Mouse (Mus musculus): ENCODE results near the gene March8.
"Not testable (repeated sequence)": the region's sequence is repeated elsewhere in the genome, so short reads cannot be mapped to it uniquely, and the experiment has no call there.

Gene March8
- long read RNA-seq, experiment 1, full-length matches to known transcripts = 3 of 14 reads
- long read RNA-seq, experiment 1, partial matches to known transcripts = 0 of 14 reads
- long read RNA-seq, experiment 1, other reads (novel, unspliced or antisense) = 11 of 14 reads
- long read RNA-seq, experiment 2, full-length matches to known transcripts = 6 of 18 reads
- long read RNA-seq, experiment 2, partial matches to known transcripts = 2 of 18 reads
- long read RNA-seq, experiment 2, other reads (novel, unspliced or antisense) = 10 of 18 reads

- intact Hi-C loops (cut with DNase I) = loop anchor here (5.0 kb wide), 1 partner anchor 69 kb away; no protein-coding TSS in a partner anchor
Measured at GRCm38 (mm10) chr6:116337835-116338501, at the start of gene March8. TSS of gene March8 (plus strand) at chr6:116338024.

DNA sequence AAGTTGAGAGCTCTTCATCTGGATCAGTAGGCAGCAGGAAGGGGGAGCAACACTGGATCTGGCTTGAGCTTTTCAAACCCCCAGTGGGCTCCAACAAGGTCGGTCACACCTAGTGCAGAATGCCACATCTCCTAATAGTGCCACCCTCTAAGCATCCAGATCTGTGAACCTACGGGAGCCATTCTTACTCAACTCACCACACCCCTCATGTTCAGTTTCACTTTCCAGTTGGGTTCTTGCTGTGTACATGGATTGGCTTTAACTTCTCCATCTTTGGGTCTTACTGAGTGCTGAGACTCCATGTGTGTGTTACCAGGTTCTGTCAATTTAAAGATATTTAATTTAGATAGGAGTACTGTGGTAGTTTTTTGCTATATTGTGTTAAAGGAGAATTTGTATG lies 26.4 kb upstream of the March8 start:
- intact Hi-C loops (cut with DNase I) = no loop called here

GRCm38 (mm10) chr6:116319259-116319658 lies 18.6 kb upstream of the March8 start:
- intact Hi-C loops (cut with DNase I) = no loop called here

- intact Hi-C loops (cut with DNase I) = no loop called here
Measured at GRCm38 (mm10) chr6:116326641-116327040, 11.2 kb upstream of the March8 start.

- intact Hi-C loops (cut with DNase I) = no loop called here
Measured at GRCm38 (mm10) chr6:116331396-116331795, 6.4 kb upstream of the March8 start.

GRCm38 (mm10) chr6:116337466-116337834 lies 374 bp upstream of the March8 start:
- intact Hi-C loops (cut with DNase I) = loop anchor here (5.0 kb wide), 1 partner anchor 70 kb away; no protein-coding TSS in a partner anchor

- intact Hi-C loops (cut with DNase I) = loop anchor here (5.0 kb wide), 1 partner anchor 69 kb away; no protein-coding TSS in a partner anchor
Measured at GRCm38 (mm10) chr6:116338520-116338919, 696 bp downstream of the March8 start.

GRCm38 (mm10) chr6:116339088-116339487 lies 1.3 kb downstream of the March8 start:
- intact Hi-C loops (cut with DNase I) = loop anchor here (5.0 kb wide), 1 partner anchor 68 kb away; no protein-coding TSS in a partner anchor

GRCm38 (mm10) chr6:116340521-116340920 lies 2.7 kb downstream of the March8 start:
- intact Hi-C loops (cut with DNase I) = no loop called here

DNA sequence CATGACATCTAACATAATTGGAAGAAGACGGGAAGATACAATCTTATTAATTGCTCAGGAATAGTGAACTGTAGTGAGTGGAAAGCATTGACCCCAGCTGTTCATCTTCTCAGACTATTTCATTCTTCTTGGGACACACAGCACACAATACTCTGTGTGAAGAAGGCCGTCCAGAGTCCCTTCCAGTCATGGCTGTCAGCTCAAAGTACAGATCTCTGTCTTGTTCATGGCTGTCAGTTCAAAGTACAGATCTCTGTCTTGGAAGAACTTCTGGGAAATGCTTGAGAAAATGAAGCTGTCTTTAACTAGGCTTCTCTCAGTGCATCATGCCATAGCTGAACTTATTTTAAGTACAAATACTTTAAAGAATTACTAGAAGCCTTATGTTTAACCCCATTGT lies 10.1 kb downstream of the March8 start:
- intact Hi-C loops (cut with DNase I) = no loop called here

DNA sequence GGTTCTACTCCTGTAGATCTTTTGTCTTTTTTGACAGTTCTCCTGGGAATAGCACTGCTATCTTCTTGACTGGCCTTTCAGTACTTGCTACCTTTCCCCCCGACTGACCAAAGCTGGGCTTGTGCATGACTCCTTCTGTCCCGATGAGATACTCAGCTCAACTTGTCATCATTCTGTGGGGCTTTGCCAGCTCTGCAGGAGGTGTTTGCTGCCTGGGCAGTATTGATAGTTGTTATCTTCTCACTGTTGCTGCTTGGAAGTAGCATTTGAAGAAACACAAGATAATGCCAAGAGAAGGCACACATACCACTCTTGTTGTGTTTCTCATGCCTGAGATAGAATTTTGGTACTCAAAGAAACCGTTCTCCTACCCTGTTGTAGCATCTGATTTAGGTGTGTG lies 12.2 kb downstream of the March8 start:
- intact Hi-C loops (cut with DNase I) = no loop called here

DNA sequence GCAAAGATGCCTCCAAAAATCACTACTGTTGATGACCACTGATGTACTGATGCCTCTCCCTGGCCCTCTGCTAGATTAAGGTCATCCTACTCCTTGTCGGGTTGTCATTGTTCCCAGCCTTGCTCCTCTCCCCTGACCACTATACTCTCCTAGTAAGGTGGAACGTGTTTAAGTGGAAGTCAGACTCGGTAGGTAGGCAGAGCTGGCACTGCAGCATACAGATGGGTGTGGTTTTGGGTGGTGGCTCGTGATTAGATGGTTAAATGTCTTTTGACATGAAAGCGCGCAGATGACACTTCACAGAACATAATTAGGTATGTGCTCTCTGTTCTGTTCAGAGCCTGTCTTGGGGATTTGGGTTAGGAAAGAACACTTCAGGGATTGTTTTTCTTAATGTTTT lies 12.8 kb downstream of the March8 start:
- intact Hi-C loops (cut with DNase I) = no loop called here

DNA sequence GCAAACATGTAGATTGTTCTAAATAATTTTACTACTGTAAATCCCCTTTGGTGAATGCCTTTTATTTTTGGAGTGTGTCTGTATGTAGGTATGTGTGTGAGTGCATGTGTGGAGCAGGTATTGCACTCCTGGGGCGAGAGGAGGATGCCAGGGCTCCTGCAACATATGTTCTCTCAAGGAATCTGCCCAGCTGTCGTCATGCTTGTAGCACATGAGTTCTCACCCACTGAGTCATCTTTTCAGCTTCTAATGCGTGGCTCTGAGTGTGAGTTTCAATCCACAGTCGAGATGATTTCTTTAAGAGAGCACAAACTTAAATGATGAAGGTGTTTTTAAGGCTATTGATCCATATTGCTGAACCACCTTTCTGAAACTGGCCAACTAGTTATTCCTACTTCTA lies 13.7 kb downstream of the March8 start:
- intact Hi-C loops (cut with DNase I) = no loop called here

- intact Hi-C loops (cut with DNase I) = no loop called here
Measured at GRCm38 (mm10) chr6:116353428-116353827, 15.6 kb downstream of the March8 start.

DNA sequence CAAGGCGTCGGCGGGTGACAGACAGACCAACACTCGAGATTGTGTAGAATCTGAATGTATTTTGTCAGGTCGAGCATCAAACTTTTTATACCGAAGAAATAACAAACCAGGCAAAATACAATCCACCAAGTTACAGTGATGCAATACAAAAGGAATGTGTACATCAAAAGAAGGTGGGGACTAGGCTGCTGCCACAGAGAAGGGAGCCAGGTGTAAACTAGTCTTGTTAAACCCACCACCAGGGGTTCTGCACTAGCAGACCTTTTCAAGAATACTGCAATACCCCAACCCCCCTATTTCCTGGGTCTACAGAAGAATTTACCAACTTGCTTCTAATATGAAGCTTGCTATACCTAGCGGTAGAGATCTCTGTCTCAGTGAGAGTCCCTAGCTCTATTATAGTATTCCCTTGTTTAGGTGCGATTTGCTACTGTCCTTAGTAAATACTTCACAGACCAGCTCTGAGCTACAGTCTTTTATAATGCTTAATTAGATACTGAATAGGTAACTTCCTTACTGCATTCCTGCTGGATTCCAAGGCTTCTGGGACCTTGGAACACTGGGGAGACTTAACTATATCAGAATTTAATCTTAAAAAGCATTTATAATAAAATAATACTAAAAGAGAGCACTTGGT lies 18.6 kb downstream of the March8 start:
- intact Hi-C loops (cut with DNase I) = not testable (repeated sequence)

- intact Hi-C loops (cut with DNase I) = no loop called here
Measured at GRCm38 (mm10) chr6:116356948-116357325, 19.1 kb downstream of the March8 start.

DNA sequence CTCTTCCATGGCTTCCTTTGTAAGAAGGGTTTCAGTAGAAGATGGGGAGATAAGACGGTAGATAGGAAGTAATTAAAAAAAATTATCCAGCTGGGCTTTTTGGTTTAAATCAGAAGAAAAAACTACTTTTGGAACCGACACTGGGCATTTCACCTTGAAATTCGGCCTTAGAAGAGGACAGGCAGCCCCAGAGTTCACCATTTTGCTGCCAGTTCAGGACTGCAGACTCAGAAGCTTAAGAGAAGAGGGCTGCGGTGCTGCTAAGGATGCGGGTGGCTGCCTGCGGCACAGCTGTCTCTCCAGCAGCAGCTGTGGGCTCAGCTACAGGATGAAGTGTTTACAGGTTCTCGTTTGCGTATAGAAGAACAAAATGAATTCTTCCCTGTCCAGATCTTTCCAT lies 20.2 kb downstream of the March8 start:
- intact Hi-C loops (cut with DNase I) = no loop called here

DNA sequence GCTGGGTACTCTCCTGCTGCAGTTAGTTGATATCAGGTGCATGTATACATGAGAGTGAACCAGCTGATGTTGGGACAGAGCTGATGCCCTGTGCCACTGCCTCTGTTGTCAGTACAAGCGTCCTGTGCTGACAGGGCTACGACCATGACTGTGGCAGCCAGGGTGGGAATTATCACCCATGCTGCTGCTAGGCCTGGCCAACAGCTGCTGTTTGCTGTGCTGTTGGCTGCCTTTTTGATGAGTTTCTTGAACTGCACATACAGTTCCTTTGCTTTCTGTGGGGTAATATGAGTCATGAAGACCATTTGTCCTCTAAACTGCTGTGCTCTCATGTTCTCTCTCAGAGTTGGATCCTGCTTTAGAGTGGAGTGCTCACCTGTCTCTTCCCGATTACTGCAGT lies 21.4 kb downstream of the March8 start:
- intact Hi-C loops (cut with DNase I) = no loop called here

GRCm38 (mm10) chr6:116361463-116361862 lies 23.6 kb downstream of the March8 start:
- intact Hi-C loops (cut with DNase I) = no loop called here

DNA sequence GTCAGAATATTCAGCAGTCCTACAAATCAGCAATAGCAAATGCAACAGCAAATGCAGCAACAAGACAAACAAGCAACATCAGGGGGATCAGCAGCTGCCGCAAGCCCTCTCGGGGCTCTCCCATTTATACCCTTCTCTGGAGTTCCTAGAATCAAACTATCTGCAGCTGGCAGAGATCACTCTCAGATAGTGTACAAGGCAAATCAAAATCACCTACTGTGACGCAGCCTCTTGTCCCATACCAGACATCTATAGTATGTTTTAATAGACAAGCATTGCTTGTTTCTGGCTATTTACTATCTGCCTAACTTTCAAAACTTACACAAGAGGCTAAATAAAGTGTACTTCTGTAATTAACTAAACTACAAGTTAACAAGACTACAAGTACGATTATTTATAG lies 24.2 kb downstream of the March8 start:
- intact Hi-C loops (cut with DNase I) = no loop called here

GRCm38 (mm10) chr6:116367971-116368370 lies 30.1 kb downstream of the March8 start:
- intact Hi-C loops (cut with DNase I) = no loop called here

DNA sequence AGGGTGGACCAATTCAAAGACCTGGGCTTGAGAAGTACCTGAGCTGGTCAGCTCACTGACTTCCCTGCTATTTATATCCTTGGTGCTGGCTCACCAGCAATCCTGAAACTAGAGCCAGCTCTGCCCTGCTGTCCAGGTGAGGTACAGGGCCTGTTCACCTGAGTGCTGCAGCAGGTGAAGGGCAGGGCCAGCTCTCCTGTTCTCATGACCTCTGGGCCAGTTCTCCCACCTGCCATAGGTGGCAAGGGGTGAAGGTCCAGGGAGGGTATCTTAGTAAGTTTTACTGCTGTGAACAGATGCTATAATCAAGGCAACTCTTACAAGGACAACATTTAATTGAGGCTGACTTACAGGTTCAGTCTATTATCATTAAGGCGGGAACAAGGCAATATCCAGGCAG lies 32.0 kb downstream of the March8 start:
- intact Hi-C loops (cut with DNase I) = no loop called here
